Mouse (Mus musculus) liver, embryonic 14.5 days (tissue): ENCODE measurements around the gene Mon2.

Source experiments
- CTCF ChIP-seq: IDR thresholded peaks from 2 replicates; pipeline ENCODE4 v1.5.1; 2016; ENCODE audit warnings: antibody characterized with exemption, low read depth, control low read depth
- EP300 ChIP-seq: IDR thresholded peaks from 2 replicates; pipeline ENCODE4 v1.6.1; 2016; ENCODE audit warnings: antibody characterized with exemption, low read depth

GRCm38 (mm10) chr10:122957918-122958317 is 118.4 kb downstream of the Mon2 start:
- TF ChIP-seq EP300 (no peak), CTCF (no peak)
